Mouse (Mus musculus) MEL (cell line): ENCODE data around the gene Babam2. TPM values are rescaled to one million over a fixed set of nuclear protein-coding genes. Genes with fewer than 3 reads are reported as not detected.

Experiments
- DNase-seq: peaks from one replicate; pipeline ENCODE4 v3.0.0; 2011; ENCODE audit warnings: low read depth, low spot score
- H3K27ac ChIP-seq: 2 replicates; pipeline ENCODE4 v1.5.1; 2012; ENCODE audit warnings: low read depth, mild to moderate bottlenecking, control low read depth, low read length, moderate library complexity; ENCODE audit not compliant: control insufficient read depth
- H3K27me3 ChIP-seq, 2 experiments: fragments of 150-350 bp in 1 of 2; sonication (generic) in 1 of 2; 2 replicates each; pipeline ENCODE4 v1.6.1; 2012; ENCODE audit warnings: low read length in 2 of 2, mild to moderate bottlenecking in 2 of 2, improper control_type of control experiment in 1 of 2, moderate library complexity in 1 of 2; ENCODE audit not compliant: insufficient read depth in 2 of 2, control insufficient read depth in 1 of 2
- H3K36me3 ChIP-seq, 2 experiments: 2 replicates each; pipeline ENCODE4 v1.6.1; 2012 to 2014; ENCODE audit warnings: low read length in 2 of 2, improper control_type of control experiment in 1 of 2, inconsistent platforms in 1 of 2, mild to moderate bottlenecking in 1 of 2; ENCODE audit not compliant: insufficient read depth in 2 of 2, control insufficient read depth in 1 of 2
- H3K4me1 ChIP-seq, 2 experiments: fragments of 150-350 bp in 1 of 2; sonication (generic) in 1 of 2; 2 replicates each; pipeline ENCODE4 v1.6.1; 2012; ENCODE audit warnings: low read length in 2 of 2, improper control_type of control experiment in 1 of 2, mild to moderate bottlenecking in 1 of 2; ENCODE audit not compliant: insufficient read depth in 2 of 2, control insufficient read depth in 1 of 2
- H3K4me3 ChIP-seq, 2 experiments: fragments of 150-350 bp in 1 of 2; sonication (generic) in 1 of 2; 2 replicates each; pipeline ENCODE4 v1.5.1; 2012; ENCODE audit warnings: low read depth in 2 of 2, low read length in 2 of 2, mild to moderate bottlenecking in 2 of 2, moderate library complexity in 2 of 2, control low read depth in 1 of 2, improper control_type of control experiment in 1 of 2; ENCODE audit not compliant: control insufficient read depth in 1 of 2, insufficient read depth in 1 of 2
- H3K79me2 ChIP-seq: 2 replicates; pipeline ENCODE4 v1.6.1; 2012; ENCODE audit warnings: mild to moderate bottlenecking, low read length, moderate library complexity; ENCODE audit not compliant: control insufficient read depth, poor library complexity, insufficient read depth
- H3K9ac ChIP-seq: 2 replicates; pipeline ENCODE4 v1.6.1; 2012; ENCODE audit warnings: low read depth, mild to moderate bottlenecking, control low read depth, low read length, moderate library complexity; ENCODE audit not compliant: control insufficient read depth, poor library complexity, severe bottlenecking
- H3K9me3 ChIP-seq: fragments of 150-350 bp; sonication (generic); replicated peaks from 2 replicates; pipeline ENCODE4 v1.6.1; 2012; ENCODE audit warnings: mild to moderate bottlenecking, low read length, improper control_type of control experiment, moderate library complexity; ENCODE audit not compliant: insufficient read depth
- BHLHE40 ChIP-seq: IDR thresholded peaks from 2 replicates; pipeline ENCODE4 v1.6.1; 2012; ENCODE audit warnings: low read depth, mild to moderate bottlenecking, inconsistent platforms, low read length, improper control_type of control experiment, borderline replicate concordance
- CHD1 ChIP-seq: IDR thresholded peaks from 2 replicates; pipeline ENCODE4 v1.6.1; 2012; ENCODE audit warnings: low read depth, mild to moderate bottlenecking, inconsistent platforms, low read length, improper control_type of control experiment
- CHD2 ChIP-seq: IDR thresholded peaks from 2 replicates; pipeline ENCODE4 v1.6.1; 2011; ENCODE audit warnings: low read length, improper control_type of control experiment
- CTCF ChIP-seq, 3 experiments: IDR thresholded peaks in 2 of 3; conservative IDR thresholded peaks in 1 of 3; 2 replicates each; pipeline ENCODE4 v1.5.1; 2011 to 2012; ENCODE audit warnings: low read length in 3 of 3, low read depth in 2 of 3, mild to moderate bottlenecking in 2 of 3, improper control_type of control experiment in 1 of 3, inconsistent platforms in 1 of 3, mixed read lengths in 1 of 3, moderate library complexity in 1 of 3; ENCODE audit not compliant: control insufficient read depth in 1 of 3, insufficient read depth in 1 of 3, poor library complexity in 1 of 3, severe bottlenecking in 1 of 3
- ELF1 ChIP-seq: IDR thresholded peaks from 2 replicates; pipeline ENCODE4 v1.6.1; 2014; ENCODE audit warnings: low read depth, mild to moderate bottlenecking, inconsistent platforms, low read length, improper control_type of control experiment, moderate library complexity
- EP300 ChIP-seq, 2 experiments: IDR thresholded peaks; 2 replicates each; pipeline ENCODE4 v1.6.1; 2011; ENCODE audit warnings: improper control_type of control experiment in 2 of 2, low read length in 2 of 2, low read depth in 1 of 2, mild to moderate bottlenecking in 1 of 2
- GATA1 ChIP-seq: IDR thresholded peaks from 2 replicates; pipeline ENCODE4 v1.6.1; 2011; ENCODE audit warnings: low read depth, low read length, improper control_type of control experiment
- HCFC1 ChIP-seq: IDR thresholded peaks from 2 replicates; pipeline ENCODE4 v1.6.1; 2012; ENCODE audit warnings: low read depth, mild to moderate bottlenecking, inconsistent platforms, low read length, improper control_type of control experiment, moderate library complexity
- JUND ChIP-seq: IDR thresholded peaks from 2 replicates; pipeline ENCODE4 v1.6.1; 2011; ENCODE audit warnings: low read depth, mild to moderate bottlenecking, improper control_type of control experiment, low read length
- MAFK ChIP-seq: IDR thresholded peaks from 2 replicates; pipeline ENCODE4 v1.6.1; 2011; ENCODE audit warnings: low read depth, mild to moderate bottlenecking, low read length, improper control_type of control experiment, borderline replicate concordance
- MAZ ChIP-seq: IDR thresholded peaks from 2 replicates; pipeline ENCODE4 v1.6.1; 2012; ENCODE audit warnings: low read depth, mild to moderate bottlenecking, inconsistent platforms, low read length, improper control_type of control experiment
- MEF2A ChIP-seq: IDR thresholded peaks from 2 replicates; pipeline ENCODE4 v1.6.1; 2014; ENCODE audit warnings: low read depth, mild to moderate bottlenecking, inconsistent platforms, low read length, improper control_type of control experiment; ENCODE audit not compliant: poor library complexity, insufficient replicate concordance, severe bottlenecking; ENCODE audit errors: extremely low read depth
- MYB ChIP-seq: IDR thresholded peaks from 2 replicates; pipeline ENCODE4 v1.6.1; 2011; ENCODE audit warnings: mild to moderate bottlenecking, low read depth, low read length, improper control_type of control experiment
- MYC ChIP-seq: IDR thresholded peaks from 2 replicates; pipeline ENCODE4 v1.6.1; 2011; ENCODE audit warnings: low read depth, mild to moderate bottlenecking, low read length, improper control_type of control experiment, moderate library complexity
- POLR2AphosphoS2 ChIP-seq: IDR thresholded peaks from 2 replicates; pipeline ENCODE4 v1.6.1; 2011; ENCODE audit warnings: low read length, improper control_type of control experiment
- POLR2AphosphoS5 ChIP-seq: IDR thresholded peaks from 2 replicates; pipeline ENCODE4 v1.6.1; 2012; ENCODE audit warnings: low read depth, borderline replicate concordance, mild to moderate bottlenecking, inconsistent platforms, low read length, moderate library complexity, mixed read lengths
- RAD21 ChIP-seq: IDR thresholded peaks from 2 replicates; pipeline ENCODE4 v1.6.1; 2011; ENCODE audit warnings: mild to moderate bottlenecking, low read depth, low read length, improper control_type of control experiment
- RCOR1 ChIP-seq: IDR thresholded peaks from 2 replicates; pipeline ENCODE4 v1.6.1; 2012; ENCODE audit warnings: low read depth, mild to moderate bottlenecking, inconsistent platforms, low read length, improper control_type of control experiment
- SMC3 ChIP-seq: IDR thresholded peaks from 2 replicates; pipeline ENCODE4 v1.6.1; 2011; ENCODE audit warnings: low read depth, low read length, improper control_type of control experiment
- TAL1 ChIP-seq: IDR thresholded peaks from 2 replicates; pipeline ENCODE4 v1.6.1; 2012; ENCODE audit warnings: mild to moderate bottlenecking, inconsistent platforms, low read length, moderate library complexity, mixed read lengths
- TCF12 ChIP-seq: IDR thresholded peaks from 2 replicates; pipeline ENCODE4 v1.6.1; 2014; ENCODE audit warnings: low read depth, mild to moderate bottlenecking, inconsistent platforms, low read length, improper control_type of control experiment, moderate library complexity
- USF1 ChIP-seq: IDR thresholded peaks from 2 replicates; pipeline ENCODE4 v1.6.1; 2014; ENCODE audit warnings: low read depth, mild to moderate bottlenecking, inconsistent platforms, low read length, improper control_type of control experiment, moderate library complexity
- ZC3H11A ChIP-seq: IDR thresholded peaks from 2 replicates; pipeline ENCODE4 v1.6.1; 2012; ENCODE audit warnings: low read depth, mild to moderate bottlenecking, inconsistent platforms, low read length, improper control_type of control experiment
- ZNF384 ChIP-seq: IDR thresholded peaks from 2 replicates; pipeline ENCODE4 v1.6.1; 2012; ENCODE audit warnings: low read depth, mild to moderate bottlenecking, inconsistent platforms, low read length, improper control_type of control experiment
- polyA plus RNA-seq, 2 experiments: library from polyadenylated mRNA; stranded (reverse) in 1 of 2; unstranded in 1 of 2; fragments of >175 nt in 1 of 2; fragments of >200 nt in 1 of 2; gene quantifications; 2 replicates each; pipeline versions ENCODE4 v1.2.1 to v1.2.4; 2012; ENCODE audit warnings: low replicate concordance in 2 of 2, low read depth in 1 of 2; ENCODE audit not compliant: insufficient read length in 2 of 2, insufficient read depth in 1 of 2, missing spikeins in 1 of 2
- total RNA-seq: library from RNA; depleted of rRNA; stranded (reverse); fragments of 300-350 nt; gene quantifications from 2 replicates; pipeline ENCODE4 v1.2.3, GENCODE M21; 2012

Babam2 gene
- total and polyA plus RNA-seq, 3 experiments = 43.3 to 86.6 TPM; not detected in 1

- H3K27me3 ChIP-seq = no peaks in the 10 kb centered on the region
- H3K9me3 ChIP-seq = no peaks in the 10 kb centered on the region
- peaks cover 0 to 12% of the 10 kb centered on the region in 2 experiments; a peak in 2 of 4 replicates for H3K36me3 ChIP-seq
- H3K79me2 ChIP-seq = no peaks in the 10 kb centered on the region
- no peak overlapping the region for H3K27ac ChIP-seq
- no peak overlapping the region for H3K4me3 ChIP-seq
- DNase-seq = no peak
- H3K4me1 ChIP-seq = peaks cover 4 to 7% of the 10 kb centered on the region in 2 experiments; a peak in 3 of 4 replicates
- no peak for TF ChIP-seq USF1
- TF ChIP-seq SMC3 = no peak
- H3K9ac ChIP-seq = no peak overlapping the region
Measured at GRCm38 (mm10) chr5:32017686-32018085, 320.2 kb downstream of the Babam2 start.

DNA sequence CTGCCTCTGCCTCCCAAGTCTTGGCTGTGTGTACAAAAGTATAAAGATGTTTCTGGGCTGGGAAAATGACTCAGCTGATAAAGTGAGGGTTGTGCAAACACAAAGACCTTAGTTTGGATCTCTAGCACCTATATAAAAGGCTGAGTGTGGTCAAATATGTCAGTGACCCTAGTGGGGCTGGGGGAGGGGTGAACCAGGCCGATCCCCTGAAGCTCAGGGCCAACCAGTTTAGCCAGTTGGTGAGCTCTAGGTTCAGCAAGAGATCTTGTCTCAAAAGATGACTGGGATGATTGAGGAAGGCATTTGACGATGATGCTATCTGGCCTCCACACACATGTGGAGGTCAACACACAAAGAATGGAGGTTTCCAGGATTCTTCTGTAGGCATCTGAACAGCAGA is 320.8 kb downstream of the Babam2 start:
- TF ChIP-seq HCFC1 (no peak), MAFK (no peak), RAD21 (no peak), POLR2AphosphoS2 (no peak), ZC3H11A (no peak), CTCF (IDR thresholded peaks at IDR 0.05 in 2 of 3, conservative IDR thresholded peaks at IDR 0.05 in 1 of 3; ENCODE audit: control insufficient read depth in 1 of 3, insufficient read depth in 1 of 3, low read depth in 2 of 3, low read length in 3 of 3, poor library complexity in 1 of 3, severe bottlenecking in 1 of 3) (no peak), POLR2AphosphoS5 (no peak), MYC (no peak), ZNF384 (no peak), TCF12 (no peak), TAL1 (no peak), MEF2A (no peak)
- TF ChIP-seq, all 39 proteins: peak for 0
- no peak overlapping the region for H3K4me3 ChIP-seq
- H3K27me3 ChIP-seq = no peaks in the 10 kb centered on the region
- no peaks in the 10 kb centered on the region for H3K79me2 ChIP-seq
- no peak overlapping the region for H3K27ac ChIP-seq
- H3K9ac ChIP-seq = no peak overlapping the region
- no peaks in the 10 kb centered on the region for H3K9me3 ChIP-seq
- H3K4me1 ChIP-seq = peaks cover 4 to 7% of the 10 kb centered on the region in 2 experiments; a peak in 3 of 4 replicates
- DNase-seq = no peak
- H3K36me3 ChIP-seq = peaks cover 0 to 12% of the 10 kb centered on the region in 2 experiments; a peak in 2 of 4 replicates

- Histone ChIP-seq H3K36me3 (peaks cover 0 to 17% of the 10 kb centered on the region in 2 experiments; a peak in 2 of 4 replicates), H3K9ac (no peak overlapping the region), H3K9me3 (no peaks in the 10 kb centered on the region), H3K27ac (no peak overlapping the region), H3K27me3 (no peaks in the 10 kb centered on the region), H3K79me2 (no peaks in the 10 kb centered on the region), H3K4me1 (peaks cover 4 to 9% of the 10 kb centered on the region in 2 experiments), H3K4me3 (no peak overlapping the region)
- TF ChIP-seq JUND (no peak), MYB (no peak), EP300 (IDR thresholded peaks at IDR 0.05; ENCODE audit: low read depth in 1 of 2, low read length in 2 of 2) (no peak; a peak in 1 of 4 replicates), ZC3H11A (no peak), RCOR1 (peak; percentile 67; the same call in 1 of the 2 replicates), POLR2AphosphoS5 (no peak), CHD2 (no peak), MAFK (no peak), TAL1 (no peak), CHD1 (no peak), GATA1 (peak; percentile 16), BHLHE40 (no peak), MEF2A (no peak), SMC3 (no peak), ELF1 (no peak), MYC (no peak), MAZ (no peak)
- DNase-seq = peak; percentile 38
Measured at GRCm38 (mm10) chr5:32029834-32030433, 332.4 kb downstream of the Babam2 start.
